Mouse (Mus musculus) embryonic fibroblast, embryonic 13.5 days (primary cell): Measurements from ENCODE around the gene Mllt3. TPM values are rescaled to one million over a fixed set of nuclear protein-coding genes. Genes with fewer than 3 reads are reported as not detected.

Experiments used
- H3K27ac ChIP-seq: 2 replicates; pipeline ENCODE4 v1.5.1; 2012; ENCODE audit warnings: low read length, control low read depth, inconsistent platforms; ENCODE audit not compliant: insufficient read depth
- H3K4me1 ChIP-seq: 2 replicates; pipeline ENCODE4 v1.6.1; 2011; ENCODE audit warnings: low read length; ENCODE audit not compliant: control insufficient read depth, insufficient read depth
- H3K4me3 ChIP-seq: 2 replicates; pipeline ENCODE4 v1.5.1; 2011; ENCODE audit warnings: mild to moderate bottlenecking, control low read depth, low read length; ENCODE audit not compliant: insufficient read depth
- CTCF ChIP-seq: IDR thresholded peaks from 2 replicates; pipeline ENCODE4 v1.5.1; 2011; ENCODE audit warnings: mild to moderate bottlenecking, control low read depth, low read length, moderate library complexity, borderline replicate concordance; ENCODE audit not compliant: insufficient read depth
- POLR2A ChIP-seq: IDR thresholded peaks from 2 replicates; pipeline ENCODE4 v1.6.1; 2011; ENCODE audit warnings: low read depth, mild to moderate bottlenecking, control low read depth, low read length, moderate library complexity
- polyA plus RNA-seq: library from polyadenylated mRNA; stranded (reverse); fragments of >200 nt; gene quantifications from 2 replicates; pipeline ENCODE4 v1.2.4, GENCODE M21; 2011; ENCODE audit warnings: low read depth; ENCODE audit not compliant: missing spikeins, insufficient read length

The Mllt3 gene
- 41.6 and 42.0 TPM in 2 replicates for polyA plus RNA-seq

DNA sequence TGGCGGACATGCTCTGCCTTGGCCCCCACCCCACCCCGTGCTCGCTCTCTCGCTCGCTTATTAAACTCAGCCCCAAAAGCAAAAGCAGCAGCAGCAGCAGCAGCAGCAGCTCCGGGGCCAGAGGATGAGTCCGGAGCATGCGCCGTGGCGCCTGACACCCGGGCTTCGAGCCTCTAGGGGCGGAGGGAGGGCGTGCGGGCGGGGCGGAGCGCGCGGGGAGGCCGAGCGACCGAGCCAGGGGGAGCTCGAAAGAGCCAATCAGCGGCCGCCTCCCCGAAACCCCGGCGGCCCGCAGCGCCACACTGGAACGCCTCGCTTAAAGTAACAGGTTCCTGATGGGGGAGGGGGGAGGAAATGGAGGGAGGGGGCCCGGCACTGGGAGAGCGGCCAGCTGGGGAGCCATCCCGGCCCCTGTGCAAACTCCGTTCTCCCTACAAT is at the start of gene Mllt3:
Mllt3 (minus strand) TSS at position 149 of the 438 bp plus-strand sequence.
- H3K27ac ChIP-seq: peak within 1 kb of the TSS; percentile 45; the same call in 1 of the 2 replicates
- no peak for TF ChIP-seq CTCF
- peak; percentile 62 for TF ChIP-seq POLR2A
- H3K4me3 ChIP-seq: peak within 1 kb of the TSS; percentile 81
- H3K4me1 ChIP-seq: peaks cover 3% of the 10 kb centered on the region; the same call in 1 of the 2 replicates

DNA sequence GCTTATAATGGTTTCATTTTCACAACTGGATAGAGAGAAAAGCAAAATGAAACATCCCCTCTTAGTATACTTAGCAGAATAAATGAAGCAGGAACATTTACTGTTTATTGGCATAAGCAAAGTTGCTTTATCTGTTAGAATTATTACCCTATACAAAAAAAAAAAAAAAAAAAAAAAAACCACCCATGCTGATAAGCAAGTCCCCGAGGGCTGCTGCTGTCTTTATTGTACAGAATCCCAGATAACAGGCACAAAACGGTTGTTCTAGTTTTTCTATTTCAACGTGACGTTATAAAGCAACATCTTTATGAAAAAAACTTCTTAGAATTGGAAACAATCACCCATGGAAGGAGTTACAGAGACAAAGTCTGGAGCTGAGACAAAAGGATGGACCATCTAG is 49.2 kb upstream of the Mllt3 start:
- Histone ChIP-seq H3K27ac (no peak overlapping the region), H3K4me1 (peaks cover 5% of the 10 kb centered on the region; the same call in 1 of the 2 replicates), H3K4me3 (no peak overlapping the region)
- TF ChIP-seq CTCF: no peak
- TF ChIP-seq POLR2A: no peak

DNA sequence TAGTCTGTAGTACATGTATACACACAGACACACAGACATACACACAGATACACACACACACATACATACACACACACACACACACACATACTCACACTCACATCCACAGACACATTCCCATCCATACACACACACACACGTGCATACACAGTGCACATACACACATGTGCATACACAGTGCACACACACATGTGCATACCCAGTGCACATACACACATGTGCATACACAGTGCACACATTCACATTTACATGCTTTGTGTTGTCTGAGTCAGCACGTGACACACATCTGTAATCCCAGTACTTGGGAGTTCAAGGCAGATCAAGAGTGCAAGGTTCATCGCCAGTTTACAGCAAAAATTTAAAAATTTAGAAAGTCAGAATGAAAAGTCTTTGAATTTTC is 48.7 kb upstream of the Mllt3 start:
- H3K4me3 ChIP-seq: no peak overlapping the region
- H3K27ac ChIP-seq: no peak overlapping the region
- H3K4me1 ChIP-seq: peaks cover 5% of the 10 kb centered on the region; the same call in 1 of the 2 replicates
- no peak for TF ChIP-seq CTCF
- TF ChIP-seq POLR2A: no peak

DNA sequence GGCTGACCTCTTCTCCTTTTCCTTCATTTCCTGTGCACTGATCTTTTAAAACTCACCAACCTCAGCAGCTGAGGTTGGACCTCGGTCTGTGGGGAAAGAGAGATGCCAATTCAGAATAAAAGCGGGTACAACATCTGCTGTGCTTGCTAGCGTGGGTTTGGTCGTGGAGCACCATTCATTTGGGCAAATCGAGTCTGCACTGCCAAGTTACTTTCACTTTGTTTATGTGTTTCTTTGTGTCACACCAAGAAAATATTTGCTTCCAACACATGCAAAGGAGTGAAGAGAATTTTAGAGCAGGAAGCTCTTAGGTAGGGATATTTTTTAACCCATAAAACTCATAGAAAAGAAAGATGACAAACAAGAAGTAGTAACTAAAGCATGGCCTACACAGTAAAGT is 48.3 kb upstream of the Mllt3 start:
- Histone ChIP-seq H3K4me1 (peaks cover 5% of the 10 kb centered on the region; the same call in 1 of the 2 replicates), H3K4me3 (no peak overlapping the region), H3K27ac (no peak overlapping the region)
- no peak for TF ChIP-seq POLR2A
- TF ChIP-seq CTCF: no peak

DNA sequence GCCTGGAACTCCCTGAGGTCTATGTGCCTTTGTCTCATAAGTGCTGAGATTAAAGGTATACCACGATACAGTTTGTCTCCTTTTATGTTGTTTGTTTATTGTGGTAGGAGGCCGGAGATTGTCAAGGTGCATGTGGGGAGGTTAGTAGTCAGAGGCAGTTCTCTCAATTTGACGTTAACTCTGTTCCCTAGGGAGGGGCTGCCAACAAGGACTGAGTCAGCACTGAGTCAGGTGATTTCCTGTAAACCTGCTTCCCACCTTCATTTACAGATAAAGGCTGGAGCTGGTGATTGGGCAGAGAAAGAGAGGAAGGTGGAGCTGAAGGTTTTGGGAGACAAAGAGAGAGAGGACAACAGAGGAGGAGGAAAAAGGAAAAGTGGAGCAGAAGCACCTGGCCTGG is 45.8 kb upstream of the Mllt3 start:
- peaks cover 5% of the 10 kb centered on the region; the same call in 1 of the 2 replicates for H3K4me1 ChIP-seq
- H3K27ac ChIP-seq: no peak overlapping the region
- H3K4me3 ChIP-seq: no peak overlapping the region
- no peak for TF ChIP-seq CTCF
- TF ChIP-seq POLR2A: no peak

DNA sequence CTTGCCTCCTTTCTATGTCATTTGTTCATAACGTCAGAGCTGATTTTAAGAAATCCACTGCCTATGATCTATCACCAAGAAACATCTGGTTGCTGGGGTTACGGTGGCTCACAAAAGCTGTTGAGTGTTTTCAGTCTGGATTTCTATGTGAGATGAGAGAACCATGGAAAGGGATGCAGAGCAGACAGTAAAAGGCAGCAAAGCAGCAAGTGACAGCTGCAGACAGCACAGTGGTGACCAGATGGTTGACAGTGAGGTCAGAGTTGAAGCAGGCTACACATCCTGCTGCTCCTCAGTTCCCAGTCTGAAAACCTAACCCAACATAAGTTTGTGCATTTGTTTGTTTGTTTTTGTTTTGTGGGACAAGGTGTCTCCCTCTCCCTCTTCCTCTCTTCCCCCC is 42.2 kb upstream of the Mllt3 start:
- no peak overlapping the region for H3K27ac ChIP-seq
- no peak for TF ChIP-seq POLR2A
- TF ChIP-seq CTCF: no peak

DNA sequence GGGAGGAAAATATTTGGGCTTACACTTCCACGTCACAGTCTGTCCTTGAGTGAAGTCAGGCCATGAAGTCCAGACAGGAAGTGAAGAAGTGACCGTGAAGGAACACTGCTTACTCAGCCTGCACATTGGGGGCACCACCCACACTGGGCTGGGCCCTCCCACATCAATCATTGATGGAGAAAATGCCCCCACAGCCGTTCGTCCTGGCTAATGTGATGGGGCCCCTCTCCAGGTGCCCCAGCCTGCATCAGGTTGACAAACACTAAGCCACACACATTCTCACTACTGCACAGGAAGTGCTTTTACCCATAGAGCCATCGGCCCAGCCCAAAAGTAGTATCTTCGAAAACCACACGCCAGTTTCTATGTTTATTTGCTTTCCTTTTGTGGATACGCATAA is 13.1 kb upstream of the Mllt3 start:
- H3K4me3 ChIP-seq: no peak overlapping the region
- no peak overlapping the region for H3K27ac ChIP-seq
- TF ChIP-seq CTCF (no peak), POLR2A (no peak)
- H3K4me1 ChIP-seq: no peaks in the 10 kb centered on the region

More for the DNA sequence above, 42.2 kb upstream of the Mllt3 start:
- no peaks in the 10 kb centered on the region for H3K4me1 ChIP-seq
- no peak overlapping the region for H3K4me3 ChIP-seq

DNA sequence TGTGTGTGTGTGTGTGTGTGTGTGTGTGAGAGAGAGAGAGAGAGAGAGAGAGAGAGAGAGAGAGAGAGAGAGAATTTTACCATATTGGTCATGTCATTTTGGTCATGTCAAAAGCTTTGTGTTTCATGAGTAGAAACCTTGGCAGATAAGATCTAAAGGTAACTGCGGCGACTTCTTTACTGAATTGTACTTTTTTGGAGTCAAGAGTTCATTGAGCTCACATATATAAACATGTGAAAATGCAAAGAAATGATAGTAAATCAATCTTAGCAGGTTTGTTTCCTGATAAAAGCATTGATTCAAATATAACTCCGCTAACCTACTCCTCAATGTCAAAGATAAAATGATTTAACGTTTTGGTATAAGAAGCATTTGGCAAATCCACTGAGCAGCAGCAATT is 12.0 kb upstream of the Mllt3 start:
- Histone ChIP-seq H3K27ac (no peak overlapping the region), H3K4me1 (no peaks in the 10 kb centered on the region), H3K4me3 (no peak overlapping the region)
- TF ChIP-seq CTCF: no peak
- TF ChIP-seq POLR2A: no peak

DNA sequence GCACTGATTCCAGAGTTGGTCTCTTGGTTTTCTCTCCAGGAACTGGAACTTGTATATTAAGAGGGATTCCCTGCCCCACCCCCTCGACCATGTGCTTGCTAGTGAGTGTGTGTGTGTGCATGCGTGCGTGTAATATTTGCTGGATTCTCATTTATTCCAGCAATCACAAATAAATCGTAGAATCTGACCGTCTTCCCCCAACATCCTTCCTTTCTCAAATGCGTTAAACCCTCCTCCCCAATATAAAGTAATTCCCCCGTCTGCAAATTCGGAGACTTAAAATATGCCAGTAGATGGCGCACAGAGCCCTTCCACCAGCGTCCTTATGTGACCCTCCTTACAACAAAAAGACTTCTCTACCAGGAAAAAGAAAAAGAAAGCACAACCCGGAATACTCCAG is 2.2 kb upstream of the Mllt3 start:
- Histone ChIP-seq H3K27ac (no peak overlapping the region), H3K4me1 (peaks cover 3% of the 10 kb centered on the region; the same call in 1 of the 2 replicates), H3K4me3 (no peak overlapping the region)
- TF ChIP-seq POLR2A (no peak), CTCF (no peak)

DNA sequence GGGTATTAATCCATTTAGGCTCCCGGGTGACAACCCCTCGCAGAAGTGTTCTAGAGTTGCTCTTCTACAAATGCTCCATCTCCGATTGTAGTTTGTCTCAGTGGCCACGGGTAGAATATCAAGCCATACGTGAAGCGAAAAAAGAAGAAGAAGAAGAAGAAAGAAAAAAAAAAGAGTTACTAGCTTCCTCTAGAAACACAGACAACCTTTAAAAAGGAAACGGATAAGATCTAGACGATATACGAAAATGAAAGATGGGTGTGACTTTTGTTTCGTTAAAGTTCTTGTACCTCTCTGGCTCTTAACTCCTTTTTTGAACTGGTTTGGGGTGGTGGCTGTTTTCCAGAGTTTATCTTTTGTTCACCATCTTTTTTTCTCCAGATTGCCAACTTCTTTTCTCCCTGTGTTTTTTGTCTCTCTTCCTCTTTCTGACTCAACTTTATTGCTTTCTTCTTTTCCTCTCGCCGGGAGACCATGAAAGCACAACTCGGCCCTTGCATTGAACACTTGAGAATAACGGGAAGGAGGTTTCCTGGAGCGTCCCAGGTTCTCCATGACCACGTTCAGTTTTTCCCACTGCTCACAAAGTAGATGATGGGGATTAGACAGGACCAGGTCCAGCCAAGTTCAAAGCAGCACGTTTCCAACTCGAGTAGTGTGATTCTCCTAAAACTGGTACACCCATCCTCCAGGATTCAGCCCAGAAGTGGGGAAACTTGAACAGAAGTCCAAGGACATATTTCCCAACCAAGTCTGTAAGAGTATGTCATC is 1.4 kb upstream of the Mllt3 start:
- H3K27ac ChIP-seq: no peak overlapping the region
- H3K4me1 ChIP-seq: peaks cover 3% of the 10 kb centered on the region; the same call in 1 of the 2 replicates
- H3K4me3 ChIP-seq: peak overlapping the region; percentile 59; the same call in 1 of the 2 replicates
- TF ChIP-seq CTCF (no peak), POLR2A (no peak)
